Mouse (Mus musculus) bone marrow, adult 2 months (tissue): Measurements from ENCODE around the gene Limch1.

Experiments used
- CTCF ChIP-seq: fragments of 200-500 bp; IDR thresholded peaks from 2 replicates; pipeline ENCODE4 v1.5.1; 2011; ENCODE audit warnings: low read length, control low read depth; ENCODE audit not compliant: control insufficient read depth, insufficient read depth
- POLR2A ChIP-seq: fragments of 200-500 bp; IDR thresholded peaks from 2 replicates; pipeline ENCODE4 v1.6.1; 2011; ENCODE audit warnings: low read depth, mild to moderate bottlenecking, control low read depth, low read length, borderline replicate concordance; ENCODE audit not compliant: control insufficient read depth

GRCm38 (mm10) chr5:67016450-67016849 lies 270.8 kb downstream of the Limch1 start:
- TF ChIP-seq CTCF: peak; percentile 84
- no peak for TF ChIP-seq POLR2A
